Mouse (Mus musculus) neutrophil, adult 59 days (primary cell): ENCODE measurements around the gene Rpusd1. TPM values are rescaled to one million over a fixed set of nuclear protein-coding genes. Genes with fewer than 3 reads are reported as not detected.

Experiments
- total RNA-seq, 2 experiments: library from RNA; stranded (reverse); gene quantifications; 1 replicate in 1 of 2; 2 replicates in 1 of 2; pipeline ENCODE4 v1.2.4; 2023

Gene Rpusd1
- 1 to 10 TPM; 6.1 to 6.7 TPM for total RNA-seq

DNA sequence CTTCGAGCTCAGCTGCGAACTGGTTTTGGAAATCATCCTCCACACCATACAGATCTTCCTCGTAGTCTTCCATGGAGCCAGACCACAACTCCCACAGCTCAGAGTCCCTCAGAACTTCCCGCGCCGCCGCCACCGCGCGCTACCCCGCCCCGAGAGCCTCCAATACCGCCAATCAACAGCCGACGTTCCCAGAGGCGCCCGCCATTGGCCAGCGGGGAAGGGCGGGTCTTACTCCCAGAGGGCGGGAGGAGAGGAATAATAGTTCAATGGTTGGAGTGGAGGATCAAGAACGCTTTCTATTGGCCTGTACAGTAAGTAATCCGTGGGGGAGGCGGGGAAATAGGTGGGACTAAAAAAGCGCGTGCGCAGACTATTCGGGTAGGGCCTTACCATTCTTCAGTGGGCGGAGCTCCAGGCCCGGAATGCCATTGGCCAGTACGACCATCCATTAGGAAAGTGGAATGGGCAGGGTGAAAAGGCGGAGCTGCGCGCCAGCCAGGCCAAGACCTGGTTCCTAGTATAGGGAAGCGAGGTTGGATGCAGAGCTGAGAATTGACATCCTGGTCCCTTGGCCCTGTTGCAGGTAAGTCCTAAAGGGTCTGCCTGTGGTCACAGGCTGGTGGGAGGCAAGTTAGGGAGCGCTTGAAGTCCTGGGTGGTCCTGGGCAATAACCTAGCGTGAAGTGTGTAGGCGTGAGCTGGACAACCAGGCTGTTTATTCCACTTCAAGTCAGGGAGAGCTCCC lies at the start of gene Rpusd1, which contains the start of gene Chtf18:
TSS of gene Rpusd1 (plus strand) at position 406 of the 744 bp plus-strand sequence.
TSS of gene Chtf18 (minus strand) at position 155 of the 744 bp plus-strand sequence.

DNA sequence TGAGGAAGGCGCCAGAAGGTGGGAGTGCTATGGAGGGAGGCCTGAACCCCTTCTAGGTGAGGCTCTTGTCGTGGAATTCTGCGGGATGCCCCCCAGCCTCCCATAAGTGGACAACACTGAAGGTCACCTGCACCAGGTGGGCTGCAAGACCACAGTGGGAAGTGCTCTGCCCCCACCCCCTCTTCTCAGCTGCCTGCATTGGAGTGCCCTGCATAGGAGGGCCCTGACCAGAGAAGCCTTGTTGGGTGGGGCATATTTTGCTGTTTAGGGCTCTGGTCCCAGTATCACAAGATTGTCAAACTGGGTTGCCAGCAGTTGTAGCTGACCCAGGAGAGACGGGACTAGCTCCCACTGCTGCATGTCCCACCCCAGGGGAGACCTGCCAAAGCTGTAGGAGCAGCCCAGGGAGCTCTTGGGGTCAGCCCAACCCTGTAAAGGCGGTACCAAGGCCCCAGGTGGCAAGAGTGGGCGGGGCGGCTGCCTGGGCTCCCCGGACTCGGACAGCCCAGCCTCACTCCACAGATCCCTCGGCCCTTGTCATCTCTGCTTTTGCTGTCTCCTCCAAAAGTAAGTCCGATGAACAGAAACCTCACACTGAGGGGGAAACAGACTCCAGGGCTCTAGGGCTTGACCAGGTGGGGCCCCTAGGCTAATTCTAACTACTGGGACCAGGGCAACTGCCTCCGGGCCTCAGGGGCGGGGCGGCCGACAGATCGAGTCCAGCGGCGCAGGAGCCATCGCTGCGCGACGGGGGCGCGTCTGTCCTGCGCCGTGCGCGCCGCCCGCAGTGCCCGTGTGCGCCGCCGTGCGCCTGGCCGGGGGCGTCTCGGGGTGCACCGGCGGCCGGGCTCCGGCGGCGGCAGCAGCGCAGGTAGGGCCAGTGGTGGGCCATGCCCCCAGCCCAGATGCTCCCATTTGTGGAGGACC lies 10.5 kb upstream of the Rpusd1 start, which contains the start of gene Gng13:
TSS of gene Gng13 (plus strand) at position 461 of the 927 bp plus-strand sequence.

DNA sequence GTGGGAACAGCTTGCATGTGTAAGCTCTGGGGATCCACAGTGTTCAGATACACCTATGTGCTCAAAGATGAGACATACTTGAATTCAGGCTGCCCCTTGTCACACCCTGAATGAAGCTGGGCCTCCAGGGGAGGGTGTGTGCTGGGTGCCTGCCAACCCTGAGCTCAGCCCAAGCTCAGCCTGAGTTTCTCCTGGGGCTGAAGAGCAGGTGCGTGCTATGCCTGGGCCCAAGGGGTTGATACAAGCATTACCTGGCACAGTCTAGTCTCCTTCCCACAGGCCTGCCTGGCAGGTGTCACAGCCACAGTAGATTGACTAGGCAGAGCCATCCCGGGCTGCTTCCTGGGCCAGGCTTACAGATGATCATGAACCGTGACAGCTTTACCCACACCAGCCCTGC lies 8.3 kb downstream of the Rpusd1 start, which contains the start of gene Mslnl:
TSS of gene Mslnl (plus strand) at position 298 of the 400 bp plus-strand sequence.

DNA sequence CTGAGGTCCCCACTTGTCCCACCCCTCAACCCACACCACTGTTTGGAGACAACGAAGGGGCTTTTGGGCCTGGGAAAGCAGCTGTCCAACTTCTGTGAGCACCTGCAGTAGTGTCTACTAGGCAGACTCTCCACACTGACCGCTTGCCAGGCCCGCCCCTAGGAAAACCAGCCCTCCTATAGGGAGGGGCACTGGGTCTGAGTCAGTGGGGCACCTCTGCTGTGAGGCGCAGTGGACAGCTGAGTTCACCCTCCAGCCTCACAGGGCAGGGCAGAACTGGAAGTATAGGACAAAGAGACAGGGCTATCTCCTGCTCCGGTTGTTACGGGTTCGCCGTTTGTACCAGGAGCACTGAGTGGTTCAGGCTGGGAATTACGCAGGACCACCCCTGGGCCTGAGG lies 26.8 kb downstream of the Rpusd1 start, which contains the start of gene Msln:
TSS of gene Msln (minus strand) at position 138 of the 400 bp plus-strand sequence.

DNA sequence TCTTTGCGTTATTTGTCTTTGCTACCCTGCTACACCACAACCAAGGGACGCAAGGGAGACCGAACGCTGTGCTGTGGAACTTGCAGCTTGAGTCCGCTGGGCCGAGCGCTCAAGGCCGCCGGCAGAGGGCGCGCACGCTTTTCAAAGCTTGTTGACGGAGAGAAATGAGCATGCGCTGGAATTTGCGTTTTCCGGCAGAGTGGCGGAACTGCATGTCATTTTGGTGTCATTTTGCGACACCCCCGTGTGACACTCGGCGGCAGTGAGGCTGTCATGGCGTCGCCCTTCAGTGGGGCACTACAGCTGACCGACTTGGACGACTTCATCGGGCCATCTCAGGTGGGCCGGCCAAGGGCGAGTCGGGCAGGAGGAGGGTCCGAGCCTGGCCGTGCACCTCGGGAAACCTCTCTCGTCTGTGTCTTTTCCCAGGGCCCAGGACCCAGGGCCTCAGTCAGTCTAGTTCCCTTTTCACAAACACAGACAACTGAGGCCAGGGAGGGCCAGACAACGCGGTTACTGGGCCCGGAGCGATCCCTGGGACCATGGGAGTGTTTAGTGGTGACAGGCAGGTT lies 46.2 kb downstream of the Rpusd1 start, which contains the start of gene Narfl:
TSS of gene Narfl (plus strand) at position 228 of the 572 bp plus-strand sequence.

Other genes starting within 250 kb of the Rpusd1 start
- not detected for gene Sstr5, start 230.4 kb upstream of the Rpusd1 start, total RNA-seq
- gene Sox8, start 157.0 kb upstream of the Rpusd1 start, total RNA-seq = not detected
- 10 to 100 TPM; 11.9 to 15.9 TPM for gene Lmf1, start 148.6 kb upstream of the Rpusd1 start, total RNA-seq
- gene Gng13, start 10.5 kb upstream of the Rpusd1 start, total RNA-seq = not detected
- 10 to 100 TPM; 17.5 to 23.6 TPM for gene Chtf18, start 251 bp upstream of the Rpusd1 start, total RNA-seq
- under 1 TPM in 1 of 2 experiments, not detected in 1; 0.13 TPM for gene Mslnl, start 8.4 kb downstream of the Rpusd1 start, total RNA-seq
- gene Msln, start 26.7 kb downstream of the Rpusd1 start, total RNA-seq = not detected
- 10 to 100 TPM; 25.5 to 25.9 TPM for gene Narfl, start 46.1 kb downstream of the Rpusd1 start, total RNA-seq
- 10 to 100 TPM; 13.5 to 17.7 TPM for gene Haghl, start 58.0 kb downstream of the Rpusd1 start, total RNA-seq
- not detected for gene Ccdc78, start 58.9 kb downstream of the Rpusd1 start, total RNA-seq
- 10 to 100 TPM; 32.0 to 35.0 TPM for gene Fam173a, start 65.2 kb downstream of the Rpusd1 start, total RNA-seq
- gene AC134908.4, start 68.0 kb downstream of the Rpusd1 start, total RNA-seq = not detected
- 10 to 100 TPM; 14.4 to 17.6 TPM for gene Metrn, start 69.5 kb downstream of the Rpusd1 start, total RNA-seq
- gene Fbxl16, start 81.4 kb downstream of the Rpusd1 start, total RNA-seq = not detected
- gene Wdr24, start 96.0 kb downstream of the Rpusd1 start, total RNA-seq = 10 to 100 TPM; 12.5 to 13.4 TPM
- 10 to 100 TPM; 10.6 to 14.6 TPM for gene Jmjd8, start 101.2 kb downstream of the Rpusd1 start, total RNA-seq
- gene Stub1, start 105.7 kb downstream of the Rpusd1 start, total RNA-seq = 10 to 100 TPM; 43.4 to 51.8 TPM
- 1 to 10 TPM; 1.2 to 2.7 TPM for gene Rhbdl1, start 109.6 kb downstream of the Rpusd1 start, total RNA-seq
- 1 to 10 TPM; 1.3 to 1.8 TPM for gene Gm20683, start 114.1 kb downstream of the Rpusd1 start, total RNA-seq
- gene Rhot2, start 117.2 kb downstream of the Rpusd1 start, total RNA-seq = 10 to 100 TPM; 26.9 to 30.9 TPM
- gene Wdr90, start 133.8 kb downstream of the Rpusd1 start, total RNA-seq = 10 to 100 TPM; 20.0 to 21.9 TPM
- gene Mcrip2, start 141.1 kb downstream of the Rpusd1 start, total RNA-seq = 1 to 10 TPM; 3.5 to 4.6 TPM
- 10 to 100 TPM; 10.1 to 10.6 TPM for gene Mettl26, start 147.4 kb downstream of the Rpusd1 start, total RNA-seq
- 1 to 10 TPM; 3.2 to 4.9 TPM for gene Wfikkn1, start 153.2 kb downstream of the Rpusd1 start, total RNA-seq
- 10 to 100 TPM; 16.9 to 19.1 TPM for gene Rab40c, start 192.1 kb downstream of the Rpusd1 start, total RNA-seq
- 10 to 100 TPM; 45.9 to 71.2 TPM for gene Pigq, start 217.3 kb downstream of the Rpusd1 start, total RNA-seq
- under 1 TPM in 1 of 2 experiments, not detected in 1; 0.22 TPM for gene Nhlrc4, start 217.3 kb downstream of the Rpusd1 start, total RNA-seq
- not detected for gene A930017K11Rik, start 224.9 kb downstream of the Rpusd1 start, total RNA-seq